Mouse (Mus musculus) olfactory bulb, adult 2 months (tissue): ENCODE measurements around the gene Megf6.

Experiments
- CTCF ChIP-seq: fragments of 200-500 bp; IDR thresholded peaks from 2 replicates; pipeline ENCODE4 v1.5.1; 2012; ENCODE audit warnings: low read depth, mild to moderate bottlenecking, low read length, moderate library complexity; ENCODE audit not compliant: insufficient read depth
- POLR2A ChIP-seq: fragments of 200-500 bp; IDR thresholded peaks from 2 replicates; pipeline ENCODE4 v1.6.1; 2012; ENCODE audit warnings: mild to moderate bottlenecking, low read depth, low read length, moderate library complexity; ENCODE audit not compliant: insufficient read depth

DNA sequence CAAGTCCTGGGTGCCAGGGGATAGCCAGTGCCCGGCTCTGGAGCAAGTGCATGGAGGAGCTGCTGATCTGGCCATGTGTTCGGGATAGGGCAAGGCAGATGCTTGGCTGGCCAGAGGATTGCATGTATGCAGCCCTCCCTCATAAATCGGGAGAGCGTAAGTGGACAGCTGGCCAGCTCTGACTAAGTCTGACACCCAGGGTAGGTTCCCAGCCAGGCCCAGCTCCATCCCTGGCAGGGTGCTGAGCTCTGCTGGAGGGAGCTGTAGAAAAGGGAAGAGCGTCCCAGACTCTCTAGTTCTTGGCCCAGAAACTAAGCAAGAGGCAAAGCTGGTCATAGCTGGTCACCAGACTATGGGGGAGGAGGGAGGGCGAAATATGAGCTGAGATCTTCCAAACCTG lies 38.5 kb downstream of the Megf6 start:
- TF ChIP-seq POLR2A: no peak
- no peak for TF ChIP-seq CTCF
